Mouse (Mus musculus) cerebellum, adult 9-10 months (tissue): Measurements from ENCODE around the gene Usp47.

ENCODE experiments used
- DNase-seq: peaks from one replicate; pipeline ENCODE4 v3.0.0; 2022

The Usp47 gene

DNA sequence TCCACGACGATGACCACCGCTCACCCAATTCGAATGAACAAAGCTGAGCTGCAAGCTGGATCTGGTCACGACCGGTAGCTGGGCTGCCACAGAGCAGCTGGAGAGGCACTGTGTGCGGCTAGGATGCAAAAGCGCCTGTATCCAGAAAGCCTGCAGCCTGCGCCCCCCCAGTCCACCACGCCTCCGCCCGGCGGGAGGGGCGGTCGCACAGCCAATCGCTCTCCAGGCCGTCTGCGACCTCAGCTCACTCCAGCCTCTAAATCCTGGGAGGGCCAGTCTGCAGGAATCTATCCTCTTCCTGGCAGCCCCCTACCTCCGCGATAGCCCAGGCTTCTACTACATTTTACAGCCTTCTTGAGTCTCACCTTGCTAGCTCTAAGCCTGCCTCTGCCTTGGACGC lies 135.6 kb downstream of the Usp47 start, which contains the start of gene Dkk3:
TSS of gene Dkk3 (minus strand) at position 116 of the 400 bp plus-strand sequence.
- DNase-seq, result no peak

DNA sequence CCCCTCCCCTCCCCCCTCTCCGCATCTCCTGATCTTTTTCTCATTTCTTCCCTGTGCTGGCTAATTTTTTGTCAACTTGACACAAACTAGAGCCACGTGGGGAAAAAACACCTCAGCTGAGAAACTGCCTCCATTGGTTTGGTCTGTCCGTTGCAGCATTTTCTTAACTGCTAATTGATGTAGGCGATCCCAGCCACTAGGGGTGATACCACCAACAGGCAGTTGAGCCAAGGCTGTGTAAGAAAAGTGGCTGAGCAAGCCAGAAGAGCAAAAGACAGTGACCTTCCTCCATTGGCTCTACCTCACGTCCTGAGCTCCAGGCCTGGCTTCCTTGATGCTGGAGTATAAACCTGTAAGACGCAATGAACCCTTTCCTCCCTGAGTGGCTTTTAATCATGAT lies 136.5 kb downstream of the Usp47 start:
- no peak for DNase-seq
